Mouse (Mus musculus) heart, postnatal 0 days (tissue): Measurements from ENCODE around the gene Zfp92.
A peak's percentile ranks its signal among the peaks of the same experiment; 100 is the strongest.

Source experiments
- CTCF ChIP-seq: IDR thresholded peaks from 2 replicates; pipeline ENCODE4 v1.5.1; 2016; ENCODE audit warnings: antibody characterized with exemption, control low read depth, low read depth
- EP300 ChIP-seq: IDR thresholded peaks from 2 replicates; pipeline ENCODE4 v1.6.1; 2016; ENCODE audit warnings: antibody characterized with exemption, low read depth

GRCm38 (mm10) chrX:73458877-73459392 is 48.0 kb downstream of the Zfp92 start, which contains the start of gene Haus7:
- TF ChIP-seq CTCF (peak; percentile 53), EP300 (no peak)
